Mouse (Mus musculus) limb, embryonic 12.5 days (tissue): ENCODE measurements around the gene Ptpn9. TPM values are rescaled to one million over a fixed set of nuclear protein-coding genes. Genes with fewer than 3 reads are reported as not detected.
A peak's percentile ranks its signal among the peaks of the same experiment; 100 is the strongest.

ENCODE experiments used
- ATAC-seq: fragments of 200-750 bp; cut with Nextera tagmentation; 2 replicates; pipeline ENCODE4 v1.8.0; 2017; ENCODE audit warnings: low read depth, moderate TSS enrichment; ENCODE audit not compliant: insufficient number of reproducible peaks, insufficient read depth, low FRiP score, low TSS enrichment
- H3K27ac ChIP-seq: fragments of 300-500 bp; sonication (generic); 2 replicates; pipeline ENCODE4 v1.5.1; 2016; ENCODE audit warnings: mild to moderate bottlenecking, moderate library complexity
- H3K27me3 ChIP-seq: fragments of 300-500 bp; sonication (generic); 2 replicates; pipeline ENCODE4 v1.6.1; 2016; ENCODE audit warnings: mild to moderate bottlenecking, moderate library complexity
- H3K36me3 ChIP-seq: fragments of 300-500 bp; sonication (generic); 2 replicates; pipeline ENCODE4 v1.6.1; 2016; ENCODE audit warnings: mild to moderate bottlenecking, moderate library complexity
- H3K4me1 ChIP-seq: fragments of 300-500 bp; sonication (generic); replicated peaks from 2 replicates; pipeline ENCODE4 v1.6.1; 2016
- H3K4me2 ChIP-seq: fragments of 300-500 bp; sonication (generic); 2 replicates; pipeline ENCODE4 v1.6.1; 2016; ENCODE audit warnings: mild to moderate bottlenecking, moderate library complexity
- H3K4me3 ChIP-seq: fragments of 300-500 bp; sonication (generic); replicated peaks from 2 replicates; pipeline ENCODE4 v1.5.1; 2016; ENCODE audit warnings: mild to moderate bottlenecking
- H3K9ac ChIP-seq: fragments of 300-500 bp; sonication (generic); replicated peaks from 2 replicates; pipeline ENCODE4 v1.6.1; 2016; ENCODE audit warnings: mild to moderate bottlenecking, moderate library complexity
- H3K9me3 ChIP-seq: fragments of 300-500 bp; sonication (generic); 2 replicates; pipeline ENCODE4 v1.6.1; 2016; ENCODE audit warnings: mild to moderate bottlenecking, moderate library complexity
- WGBS: fragments of 180-500 bp; shearing (Covaris S2); methylation state at CpG from one replicate; pipeline ENCODE4 v1.1.7; 2016; 5-methylcytosine and 5-hydroxymethylcytosine counted together
- polyA plus RNA-seq: library from polyadenylated mRNA; unstranded; fragments of >200 nt; fragmentation: Nextera tagmentation; extraction: Ambion mirVana; gene quantifications from 2 replicates; pipeline ENCODE4 v1.2.1, GENCODE M21; 2016

Gene Ptpn9
- polyA plus RNA-seq, 1 experiment from 2014 or later = 39.2 TPM

DNA sequence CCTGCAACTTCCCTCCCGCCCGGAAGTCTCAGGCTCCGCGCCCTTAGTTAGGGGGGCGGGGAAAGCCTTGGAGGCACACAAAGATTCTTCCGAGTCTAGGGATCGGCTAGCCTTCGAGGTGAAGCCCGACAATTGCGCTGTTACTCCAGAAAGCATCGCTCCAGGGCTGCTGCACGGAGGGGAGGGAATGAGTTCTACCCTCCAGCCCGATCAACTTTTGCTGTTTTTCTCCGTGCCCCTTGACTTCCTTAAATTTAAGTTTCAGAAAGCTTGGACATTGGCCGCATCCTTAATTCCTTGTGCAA lies 79.0 kb downstream of the Ptpn9 start:
- no peak for ATAC-seq
- peak overlapping the region; percentile 90 for H3K4me2 ChIP-seq
- peak overlapping the region; percentile 93 for H3K4me3 ChIP-seq
- no peaks in the 10 kb centered on the region for H3K27me3 ChIP-seq
- H3K27ac ChIP-seq = peak overlapping the region; percentile 94
- no peaks in the 10 kb centered on the region for H3K36me3 ChIP-seq
- no peaks in the 10 kb centered on the region for H3K9me3 ChIP-seq
- peak overlapping the region; percentile 73 for H3K9ac ChIP-seq
- WGBS = under 1% methylated on average over 15 of the region's 15 CpGs
- H3K4me1 ChIP-seq = peaks cover 30% of the 10 kb centered on the region

DNA sequence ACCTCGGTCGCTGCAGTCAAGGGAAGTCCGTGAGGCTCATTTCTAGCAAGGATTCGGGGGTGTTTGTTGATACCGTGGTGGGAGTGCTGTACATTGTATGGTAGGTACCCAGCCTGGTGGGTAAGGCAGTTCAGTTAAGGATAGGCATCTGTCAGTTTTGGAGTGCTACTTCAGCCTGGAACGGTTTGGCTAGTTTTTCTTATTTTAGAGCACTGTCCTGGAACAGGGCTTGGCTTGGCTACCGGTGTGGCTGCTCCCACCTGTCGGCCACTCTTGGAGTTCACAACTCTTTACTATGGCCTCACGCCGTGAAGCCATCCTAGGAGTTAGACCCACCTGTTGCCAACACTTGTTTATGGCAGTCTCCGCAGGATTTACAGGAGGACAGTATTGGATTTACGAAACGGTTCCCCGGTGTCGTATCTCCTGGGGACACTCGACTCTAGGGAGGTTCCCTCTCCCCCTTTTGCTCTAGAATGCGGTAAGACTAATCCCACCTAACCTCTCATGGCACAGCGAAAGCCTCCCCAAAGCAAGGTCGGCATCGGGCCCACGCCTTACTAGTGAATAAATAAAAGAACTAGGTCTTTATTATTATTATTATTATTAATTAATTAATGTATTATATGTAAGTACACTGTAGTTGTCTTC lies 79.6 kb downstream of the Ptpn9 start:
- peak overlapping the region; percentile 73 for H3K9ac ChIP-seq
- H3K9me3 ChIP-seq = no peaks in the 10 kb centered on the region
- H3K4me3 ChIP-seq = peak overlapping the region; percentile 93
- H3K36me3 ChIP-seq = no peaks in the 10 kb centered on the region
- H3K4me1 ChIP-seq = peaks cover 30% of the 10 kb centered on the region
- peak overlapping the region; percentile 94 for H3K27ac ChIP-seq
- H3K4me2 ChIP-seq = peak overlapping the region; percentile 90
- no peak for ATAC-seq
- WGBS = 5% methylated on average over 21 of the region's 21 CpGs
- H3K27me3 ChIP-seq = no peaks in the 10 kb centered on the region

DNA sequence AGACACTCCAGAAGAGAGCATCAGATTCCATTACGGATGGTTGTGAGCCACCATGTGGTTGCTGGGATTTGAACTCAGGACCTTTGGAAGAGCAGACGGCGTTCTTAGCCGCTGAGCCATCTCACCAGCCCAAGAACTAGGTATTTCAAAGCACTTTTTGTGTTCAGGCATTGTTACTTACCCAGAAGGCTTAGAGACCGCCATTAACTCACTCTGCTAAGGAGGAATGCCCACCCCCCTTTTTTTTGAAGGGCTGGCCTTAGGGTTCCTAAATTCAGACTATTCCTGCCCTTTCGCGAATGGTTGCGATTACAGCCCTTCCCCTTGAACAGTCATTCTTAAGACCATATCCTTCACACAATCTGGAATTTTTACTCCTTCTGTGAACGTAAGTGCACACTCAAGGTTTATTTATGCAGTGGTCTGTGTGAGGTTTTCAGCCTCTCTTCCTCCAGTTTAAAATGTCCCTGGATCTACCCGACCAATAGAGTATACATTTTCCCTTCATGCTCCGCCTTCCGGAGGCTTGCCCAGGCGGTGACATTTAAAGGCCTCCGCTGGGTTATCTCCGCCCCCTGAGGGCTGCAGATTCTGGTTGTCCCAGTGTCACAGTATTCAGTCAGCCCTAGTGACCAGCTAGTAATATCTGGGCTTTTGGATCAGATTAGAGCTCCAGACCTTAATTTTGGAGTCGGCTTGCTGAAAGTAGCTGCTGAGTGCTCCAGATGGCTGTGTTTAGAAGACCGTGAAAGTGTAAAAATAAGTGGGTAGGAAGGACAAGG lies 80.3 kb downstream of the Ptpn9 start:
- WGBS = 10% methylated on average over 17 of the region's 17 CpGs
- H3K9ac ChIP-seq = peak overlapping the region; percentile 73
- peak overlapping the region; percentile 90 for H3K4me2 ChIP-seq
- H3K36me3 ChIP-seq = no peaks in the 10 kb centered on the region
- H3K27me3 ChIP-seq = no peaks in the 10 kb centered on the region
- peak overlapping the region; percentile 93 for H3K4me3 ChIP-seq
- peak overlapping the region; percentile 94 for H3K27ac ChIP-seq
- no peaks in the 10 kb centered on the region for H3K9me3 ChIP-seq
- H3K4me1 ChIP-seq = peaks cover 30% of the 10 kb centered on the region
- no peak for ATAC-seq

DNA sequence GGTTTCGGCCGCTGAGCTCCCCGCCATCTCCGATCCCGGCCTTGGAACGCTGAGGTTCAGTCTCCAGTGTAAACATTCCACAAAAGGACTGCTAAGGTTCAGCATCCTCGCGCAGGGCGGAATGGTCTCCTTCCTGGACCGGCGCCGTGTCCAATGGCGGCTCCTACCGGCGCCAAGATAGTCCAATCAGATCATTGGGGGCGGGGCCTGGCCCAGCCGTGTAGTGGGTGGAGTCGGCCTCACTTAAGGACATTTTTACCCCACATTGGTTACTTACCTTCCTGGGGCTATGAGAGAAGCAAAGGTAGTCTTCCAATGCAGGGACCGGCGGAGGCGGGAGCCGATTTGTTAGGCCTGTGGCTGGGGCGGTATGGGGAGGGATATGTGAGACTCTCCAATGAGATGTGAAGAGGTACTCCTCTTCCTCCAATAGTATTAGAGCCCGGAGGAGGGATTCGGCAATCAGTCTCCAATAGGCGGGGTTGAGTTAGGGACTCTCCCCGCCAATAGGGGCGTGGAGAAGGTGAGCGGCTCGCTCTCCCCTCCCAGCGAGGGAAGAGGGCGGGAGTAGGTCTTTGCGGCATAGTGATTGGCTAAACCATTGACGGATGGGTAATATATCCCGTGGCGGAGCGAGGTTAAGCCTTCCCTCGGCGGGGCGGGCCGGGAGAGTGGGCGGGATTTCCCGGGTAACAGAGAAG lies 81.1 kb downstream of the Ptpn9 start:
- WGBS = under 1% methylated on average over 43 of the region's 43 CpGs
- no peaks in the 10 kb centered on the region for H3K9me3 ChIP-seq
- ATAC-seq = peak; percentile 87

DNA sequence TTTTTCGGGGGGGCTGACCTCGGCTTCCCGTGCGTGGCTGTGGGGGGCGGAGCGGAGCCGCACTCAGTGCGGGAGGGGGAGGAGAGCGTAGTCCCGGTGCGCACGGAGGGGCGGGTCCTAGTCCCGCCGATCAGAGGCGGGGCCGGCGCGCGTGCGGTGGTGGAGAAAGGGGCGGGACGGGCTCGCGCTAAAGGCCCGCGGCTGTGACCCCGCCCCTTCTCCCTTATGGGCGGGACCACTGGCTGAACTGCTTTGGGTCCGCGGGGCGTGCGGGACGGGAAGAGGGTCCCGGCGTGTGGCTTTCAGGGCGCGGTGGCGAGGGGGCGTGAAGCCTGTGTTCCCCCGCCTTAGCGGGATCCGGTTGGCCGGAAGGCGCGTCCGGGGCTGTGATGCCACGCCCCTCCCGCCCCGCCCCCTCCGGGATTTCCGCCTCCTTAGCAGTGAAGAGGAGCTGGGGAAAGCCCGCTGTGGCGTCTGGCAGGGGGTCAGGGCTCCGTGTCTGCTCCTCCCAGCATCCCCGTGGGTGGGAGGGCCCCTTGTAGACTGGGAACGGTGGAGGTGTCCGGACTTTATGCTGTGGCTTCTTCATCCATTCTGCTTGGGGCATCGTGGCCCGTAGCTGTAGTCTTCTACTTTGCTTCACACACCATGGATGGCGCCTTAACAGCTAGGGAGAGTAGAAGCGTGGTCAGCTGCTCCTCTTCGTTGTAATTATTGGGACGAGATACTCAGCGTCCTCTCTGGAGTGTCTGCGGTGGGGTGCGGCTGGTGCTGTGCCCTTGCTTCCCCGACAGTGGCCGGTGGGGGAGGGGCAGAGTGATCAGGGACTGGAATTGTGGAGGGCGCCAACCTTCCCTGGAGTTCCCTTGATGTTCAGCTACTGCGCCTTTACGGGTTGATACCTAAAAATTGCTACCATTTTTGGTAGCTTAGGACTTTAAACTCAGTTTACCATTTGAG lies 82.3 kb downstream of the Ptpn9 start:
- H3K4me3 ChIP-seq = peak overlapping the region; percentile 93
- no peaks in the 10 kb centered on the region for H3K27me3 ChIP-seq
- H3K36me3 ChIP-seq = 0 out of 2 replicates have a peak, but pooled peaks cover 9% of the 10 kb centered on the region
- peaks cover 16% of the 10 kb centered on the region for H3K4me1 ChIP-seq
- peak overlapping the region; percentile 73 for H3K4me2 ChIP-seq
- peak overlapping the region; percentile 87 for H3K9ac ChIP-seq
- WGBS = under 1% methylated on average over 71 of the region's 72 CpGs
- peak; percentile 0; the same call in 1 of the 2 replicates for ATAC-seq
- no peaks in the 10 kb centered on the region for H3K9me3 ChIP-seq
- peak overlapping the region; percentile 98 for H3K27ac ChIP-seq

More for the DNA sequence above, 81.1 kb downstream of the Ptpn9 start:
- H3K9ac ChIP-seq = peak overlapping the region; percentile 87
- H3K4me1 ChIP-seq = peaks cover 23% of the 10 kb centered on the region
- peak overlapping the region; percentile 93 for H3K4me3 ChIP-seq
- no peaks in the 10 kb centered on the region for H3K36me3 ChIP-seq
- H3K4me2 ChIP-seq = peak overlapping the region; percentile 90
- no peaks in the 10 kb centered on the region for H3K27me3 ChIP-seq
- peak overlapping the region; percentile 98 for H3K27ac ChIP-seq

DNA sequence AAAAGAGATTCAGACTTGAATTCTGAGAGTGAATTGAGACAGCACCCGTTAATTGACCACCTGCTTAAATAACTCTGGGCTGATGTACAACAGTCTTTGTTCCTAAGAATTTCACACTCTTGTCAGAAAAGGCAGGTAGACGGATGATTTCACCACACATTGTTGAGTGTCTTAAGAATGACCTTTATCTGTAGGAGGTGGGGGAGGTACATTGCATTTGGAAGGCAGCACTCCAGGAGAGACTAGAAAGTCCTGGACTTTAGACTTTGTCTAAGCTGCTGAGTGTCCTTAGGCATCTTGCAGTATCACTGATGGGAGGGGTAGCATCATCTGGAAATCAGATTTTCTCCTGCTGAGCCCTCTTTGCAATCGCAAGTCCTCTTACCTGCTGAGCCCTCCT lies 87.5 kb downstream of the Ptpn9 start:
- H3K27me3 ChIP-seq = no peaks in the 10 kb centered on the region
- peaks cover 47% of the 10 kb centered on the region for H3K36me3 ChIP-seq
- H3K9ac ChIP-seq = no peak overlapping the region
- peaks cover 3% of the 10 kb centered on the region for H3K4me1 ChIP-seq
- no peak for ATAC-seq
- 88% methylated on average over 3 of the region's 3 CpGs for WGBS
- no peak overlapping the region for H3K27ac ChIP-seq
- no peak overlapping the region for H3K4me2 ChIP-seq
- no peaks in the 10 kb centered on the region for H3K9me3 ChIP-seq
- no peak overlapping the region for H3K4me3 ChIP-seq

Other genes starting within 250 kb of the Ptpn9 start
- 2.1 and 2.5 TPM in 2 replicates for gene Lingo1, start 198.5 kb upstream of the Ptpn9 start, polyA plus RNA-seq
- gene Odf3l1, start 130.2 kb upstream of the Ptpn9 start, polyA plus RNA-seq = 0.52 and 0.53 TPM in 2 replicates
- gene Cspg4, start 129.9 kb upstream of the Ptpn9 start, polyA plus RNA-seq = 13.8 and 17.5 TPM in 2 replicates
- gene Snx33, start 66.6 kb upstream of the Ptpn9 start, polyA plus RNA-seq = 12.2 and 14.1 TPM in 2 replicates
- 77.9 and 80.1 TPM in 2 replicates for gene Imp3, start 57.4 kb upstream of the Ptpn9 start, polyA plus RNA-seq
- gene Snupn, start 44.0 kb upstream of the Ptpn9 start, polyA plus RNA-seq = 27.1 and 29.2 TPM in 2 replicates
- 42.1 and 54.4 TPM in 2 replicates for gene Sin3a, start 77.1 kb downstream of the Ptpn9 start, polyA plus RNA-seq
- 70.7 and 70.8 TPM in 2 replicates for gene Man2c1, start 135.8 kb downstream of the Ptpn9 start, polyA plus RNA-seq
- gene Neil1, start 153.4 kb downstream of the Ptpn9 start, polyA plus RNA-seq = 7.8 and 8.1 TPM in 2 replicates
- 77.9 and 91.6 TPM in 2 replicates for gene Commd4, start 163.4 kb downstream of the Ptpn9 start, polyA plus RNA-seq
- gene Trcg1, start 241.6 kb downstream of the Ptpn9 start, polyA plus RNA-seq = not detected in 2 replicates